Mouse (Mus musculus) kidney, adult 2 months (tissue): ENCODE measurements around the gene Cyp17a1. TPM values are rescaled to one million over a fixed set of nuclear protein-coding genes. Genes with fewer than 3 reads are reported as not detected.

ENCODE experiments used
- DNase-seq: peaks from one replicate; pipeline ENCODE4 v3.0.0; 2021
- H3K27ac ChIP-seq: fragments of 200-500 bp; 2 replicates; pipeline ENCODE4 v1.5.1; 2012; ENCODE audit warnings: low read depth, low read length, control low read depth, inconsistent platforms; ENCODE audit not compliant: insufficient read depth
- H3K27me3 ChIP-seq: fragments of 200-500 bp; replicated peaks from 2 replicates; pipeline ENCODE4 v1.6.1; 2012; ENCODE audit warnings: mild to moderate bottlenecking, moderate library complexity, low read length, inconsistent platforms; ENCODE audit not compliant: control insufficient read depth, insufficient read depth
- H3K36me3 ChIP-seq: fragments of 200-500 bp; 2 replicates; pipeline ENCODE4 v1.6.1; 2012; ENCODE audit warnings: mild to moderate bottlenecking, moderate library complexity, low read length, inconsistent platforms; ENCODE audit not compliant: control insufficient read depth, insufficient read depth
- H3K4me1 ChIP-seq: fragments of 200-500 bp; 2 replicates; pipeline ENCODE4 v1.6.1; 2011; ENCODE audit warnings: low read length; ENCODE audit not compliant: control insufficient read depth, insufficient read depth
- H3K4me3 ChIP-seq: fragments of 200-500 bp; 2 replicates; pipeline ENCODE4 v1.5.1; 2011; ENCODE audit warnings: mild to moderate bottlenecking, low read depth, low read length, control low read depth; ENCODE audit not compliant: insufficient read depth
- CTCF ChIP-seq: fragments of 200-500 bp; conservative IDR thresholded peaks from 2 replicates; pipeline ENCODE4 v1.5.1; 2011; ENCODE audit warnings: low read depth, mild to moderate bottlenecking, control low read depth, low read length, moderate library complexity, mixed read lengths; ENCODE audit not compliant: insufficient read depth, insufficient read length
- POLR2A ChIP-seq: fragments of 200-500 bp; IDR thresholded peaks from one replicate; pipeline ENCODE4 v1.6.1; 2011; ENCODE audit warnings: low read depth, low read length, control low read depth
- WGBS: fragments of 180-500 bp; shearing (Covaris S2); methylation state at CpG from one replicate; pipeline ENCODE4 v1.1.7; 2018; 5-methylcytosine and 5-hydroxymethylcytosine counted together
- polyA plus RNA-seq: library from polyadenylated mRNA; depleted of rRNA; stranded (reverse); fragments of >200 nt; gene quantifications from 2 replicates; pipeline ENCODE4 v1.2.3, GENCODE M21; 2012

The Cyp17a1 gene
- polyA plus RNA-seq, 1 experiment, result 0.27 TPM

DNA sequence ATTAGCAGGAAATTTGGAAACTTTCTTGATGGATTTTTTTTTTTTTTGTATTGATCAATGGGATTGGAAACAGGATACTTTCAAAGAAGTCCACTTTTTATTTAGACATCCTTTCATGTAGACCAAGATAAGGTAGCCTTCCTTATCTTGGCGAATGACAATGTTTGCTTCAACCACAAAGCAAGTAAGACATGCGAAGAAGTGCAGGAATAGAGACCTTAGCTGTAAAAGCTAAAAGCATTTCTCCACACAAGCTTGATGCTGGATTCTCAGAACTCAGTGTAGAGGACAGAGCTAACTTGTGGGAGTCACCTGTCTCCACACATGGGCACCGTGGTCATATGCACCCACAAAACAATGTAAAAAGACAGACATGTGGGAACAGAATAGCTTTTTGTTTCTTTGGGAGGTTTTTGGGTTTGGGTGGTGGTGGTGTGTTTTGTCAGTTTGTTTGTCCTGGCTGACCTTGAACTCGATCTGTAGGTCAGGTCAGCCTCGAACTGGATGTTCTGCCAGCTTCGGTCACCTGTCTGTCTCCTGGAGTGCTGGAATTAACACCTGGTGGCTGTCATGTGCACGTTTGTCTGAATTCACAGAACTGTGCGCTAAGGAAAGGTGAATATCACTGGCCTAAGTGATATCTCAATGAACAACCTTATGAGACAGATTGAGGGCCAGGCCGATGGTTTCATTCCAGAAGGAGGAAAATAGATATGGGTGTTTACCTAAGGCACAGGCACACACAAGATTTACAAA, 33.7 kb upstream of the Cyp17a1 start:
- 59% methylated on average over 9 of the region's 9 CpGs for WGBS
- TF ChIP-seq CTCF, result no peak
- TF ChIP-seq POLR2A, result no peak
- H3K4me1 ChIP-seq, result peaks cover 8% of the 10 kb centered on the region; the same call in 1 of the 2 replicates
- H3K36me3 ChIP-seq, result no peaks in the 10 kb centered on the region
- H3K27ac ChIP-seq, result peak overlapping the region; percentile 6
- DNase-seq, result no peak
- H3K4me3 ChIP-seq, result no peak overlapping the region; the same call in 1 of the 2 replicates
- no peaks in the 10 kb centered on the region for H3K27me3 ChIP-seq

DNA sequence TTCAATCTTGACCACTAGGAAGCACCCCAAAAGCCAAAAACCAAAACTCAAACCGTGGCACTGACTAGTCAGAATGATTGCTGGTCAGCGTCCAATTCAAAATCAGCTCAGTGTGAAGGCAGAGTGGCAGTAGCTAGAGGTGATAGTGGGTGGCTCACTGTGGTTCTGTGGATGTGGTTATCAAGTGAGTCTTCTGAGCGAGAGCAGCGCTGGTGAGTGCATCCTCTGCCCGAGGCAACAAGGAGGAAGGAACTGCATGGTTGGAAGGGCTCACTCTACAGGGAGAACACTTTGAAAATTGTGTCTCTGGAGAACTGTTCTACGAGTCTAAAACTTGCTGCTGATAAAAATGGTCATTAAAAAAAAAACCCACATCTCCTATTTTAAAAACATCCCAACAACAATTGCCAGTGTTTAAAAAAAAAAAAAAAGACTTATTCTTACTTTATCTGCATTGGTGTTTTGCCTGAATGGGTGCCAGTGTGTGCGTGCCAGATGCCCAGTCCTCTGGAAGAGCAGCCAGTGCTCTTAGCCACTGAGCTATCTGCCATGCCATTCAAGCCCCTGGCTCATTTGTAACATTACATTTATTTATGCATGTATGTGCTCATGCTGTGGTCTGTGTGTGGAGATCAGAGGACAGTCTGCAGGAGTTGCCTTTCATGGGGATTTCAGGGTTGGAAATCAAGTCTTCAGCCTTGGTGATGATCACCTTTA, 33.0 kb upstream of the Cyp17a1 start:
- WGBS, result 64% methylated on average over 7 of the region's 7 CpGs
- no peak overlapping the region for H3K27ac ChIP-seq
- no peak overlapping the region for H3K4me3 ChIP-seq
- peaks cover 11% of the 10 kb centered on the region; the same call in 1 of the 2 replicates for H3K4me1 ChIP-seq
- no peak for DNase-seq
- H3K36me3 ChIP-seq, result no peaks in the 10 kb centered on the region
- TF ChIP-seq CTCF, result no peak
- H3K27me3 ChIP-seq, result no peaks in the 10 kb centered on the region

DNA sequence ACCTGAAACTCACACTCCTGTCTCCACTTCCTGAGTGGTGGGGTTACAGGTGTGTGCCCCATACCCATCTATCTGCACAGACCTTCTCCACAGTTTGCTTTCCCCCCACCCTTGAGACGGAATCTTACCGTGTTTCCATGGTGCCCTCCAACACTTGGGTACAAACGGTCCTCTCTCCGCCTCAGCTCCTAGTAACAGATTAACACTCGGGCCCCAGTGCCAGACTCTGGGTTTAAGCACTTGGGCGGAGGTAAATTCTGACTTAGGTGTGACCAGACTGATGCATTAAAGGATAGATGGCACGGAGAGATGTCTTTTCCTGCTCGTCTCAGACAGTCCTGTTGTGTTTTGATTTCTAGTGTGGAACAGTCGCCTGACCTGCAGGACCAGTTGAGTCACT, 28.2 kb upstream of the Cyp17a1 start:
- H3K27ac ChIP-seq, result no peak overlapping the region
- H3K36me3 ChIP-seq, result no peaks in the 10 kb centered on the region
- no peaks in the 10 kb centered on the region for H3K27me3 ChIP-seq
- DNase-seq, result peak; percentile 67
- H3K4me3 ChIP-seq, result no peak overlapping the region
- no peak for TF ChIP-seq POLR2A
- TF ChIP-seq CTCF, result no peak
- peaks cover 5% of the 10 kb centered on the region; the same call in 1 of the 2 replicates for H3K4me1 ChIP-seq
- WGBS, result 46% methylated on average over 9 of the region's 9 CpGs

DNA sequence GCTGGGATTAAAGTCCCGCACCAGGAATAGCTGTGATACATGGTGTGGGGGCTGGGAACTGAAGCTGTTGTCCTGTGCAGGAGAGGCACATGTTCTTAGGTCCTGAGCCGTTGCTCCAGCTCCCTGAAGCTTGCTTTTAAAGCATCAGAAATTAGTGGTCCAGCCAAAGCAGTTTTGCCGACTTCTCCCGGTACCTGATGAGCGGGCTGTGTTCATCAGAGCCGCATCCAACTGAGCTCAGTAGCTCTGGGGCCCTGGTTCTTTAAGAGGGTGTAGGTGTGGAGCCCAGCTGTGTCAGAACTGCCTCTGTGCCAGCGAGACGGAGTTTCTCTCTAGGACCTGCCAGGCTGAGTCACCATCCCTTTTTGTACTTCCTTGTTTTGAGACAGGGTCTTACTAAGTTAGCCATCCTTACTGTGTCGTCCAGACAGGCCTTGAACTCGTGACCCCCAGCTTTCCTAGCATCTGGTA, 26.1 kb upstream of the Cyp17a1 start:
- Histone ChIP-seq H3K27me3 (no peaks in the 10 kb centered on the region), H3K27ac (no peak overlapping the region), H3K4me3 (no peak overlapping the region), H3K36me3 (no peaks in the 10 kb centered on the region), H3K4me1 (peaks cover 5% of the 10 kb centered on the region; the same call in 1 of the 2 replicates)
- DNase-seq, result no peak
- 76% methylated on average over 10 of the region's 10 CpGs for WGBS
- no peak for TF ChIP-seq POLR2A
- TF ChIP-seq CTCF, result no peak

DNA sequence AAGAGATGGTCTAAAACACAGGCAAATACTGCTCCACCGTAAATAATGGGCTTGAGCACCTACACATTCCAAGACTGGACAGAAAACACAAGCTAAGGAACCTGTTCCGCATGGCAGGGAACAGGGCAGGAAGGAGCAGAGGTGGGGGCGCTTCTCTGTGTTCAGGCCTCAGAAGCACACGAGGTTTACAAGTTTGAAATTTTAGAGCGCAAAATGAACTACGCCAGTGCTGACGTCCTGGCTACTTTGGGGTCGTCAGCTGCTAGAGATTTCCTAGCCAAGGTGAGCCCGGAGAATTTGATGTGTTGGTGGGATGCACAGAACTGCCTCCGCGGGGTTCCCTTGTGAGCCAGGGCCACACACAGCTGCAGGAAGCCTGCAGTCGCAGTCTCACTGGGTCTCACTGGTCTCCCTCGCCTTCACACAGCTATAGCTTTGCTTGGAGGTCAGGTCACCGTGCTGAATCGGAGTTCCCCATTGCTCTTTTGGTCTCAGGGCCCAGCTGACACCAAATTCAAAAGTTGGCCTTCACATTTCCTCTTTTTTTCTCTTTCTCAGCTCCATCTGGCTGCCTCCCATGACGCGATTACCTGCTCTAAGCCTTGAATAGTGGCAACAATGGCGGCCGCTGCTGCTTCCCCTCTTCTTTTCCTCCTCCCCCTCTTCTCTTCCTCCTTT, 25.0 kb upstream of the Cyp17a1 start:
- Histone ChIP-seq H3K36me3 (no peaks in the 10 kb centered on the region), H3K4me3 (no peak overlapping the region), H3K27ac (no peak overlapping the region), H3K27me3 (no peaks in the 10 kb centered on the region), H3K4me1 (peaks cover 5% of the 10 kb centered on the region; the same call in 1 of the 2 replicates)
- DNase-seq, result no peak
- WGBS, result 63% methylated on average over 19 of the region's 19 CpGs
- TF ChIP-seq CTCF, result no peak

DNA sequence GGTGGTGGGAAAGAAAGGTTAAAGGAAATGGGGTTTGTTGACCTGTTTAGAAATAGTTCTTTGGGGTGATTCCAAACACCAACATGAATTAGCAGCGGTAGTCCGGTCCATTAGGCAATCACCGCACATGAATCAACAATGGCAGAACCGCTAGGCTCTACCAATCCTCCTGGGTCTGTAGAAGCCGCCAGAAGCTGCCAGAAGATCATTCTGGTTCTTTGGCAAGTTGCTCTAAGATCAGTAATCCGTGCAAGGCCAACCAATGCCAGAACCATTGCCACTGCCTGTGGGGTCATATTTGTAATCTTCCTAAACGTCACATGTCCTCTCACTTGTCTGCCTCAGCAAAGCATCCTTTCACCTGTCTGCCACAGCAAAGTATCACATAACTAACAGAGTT, 24.0 kb upstream of the Cyp17a1 start:
- WGBS, result 94% methylated on average over 7 of the region's 7 CpGs
- no peaks in the 10 kb centered on the region for H3K36me3 ChIP-seq
- H3K27me3 ChIP-seq, result no peaks in the 10 kb centered on the region
- H3K4me1 ChIP-seq, result peaks cover 5% of the 10 kb centered on the region; the same call in 1 of the 2 replicates
- H3K27ac ChIP-seq, result no peak overlapping the region
- TF ChIP-seq CTCF, result no peak
- TF ChIP-seq POLR2A, result no peak
- no peak for DNase-seq
- H3K4me3 ChIP-seq, result no peak overlapping the region

DNA sequence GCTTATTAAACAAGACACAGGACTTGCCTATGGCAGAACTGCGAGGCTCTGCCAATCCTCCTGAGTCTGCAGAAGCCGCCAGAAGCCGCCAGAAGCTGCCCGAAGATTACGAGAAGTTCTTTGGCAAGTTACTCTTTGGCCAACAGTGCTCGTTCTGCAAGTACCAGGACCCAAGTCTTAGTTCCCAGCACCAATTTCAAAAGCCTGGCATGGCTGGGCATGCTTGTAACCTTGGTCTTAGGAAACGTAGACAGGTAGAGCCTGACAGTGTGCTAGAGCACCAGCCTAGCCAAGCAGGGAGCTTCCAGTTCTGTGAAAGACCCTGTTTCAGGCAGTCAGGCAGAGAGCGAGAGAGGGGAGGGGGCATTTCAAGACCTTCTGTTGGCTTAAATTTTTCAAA, 23.5 kb upstream of the Cyp17a1 start:
- Histone ChIP-seq H3K36me3 (no peaks in the 10 kb centered on the region), H3K4me3 (no peak overlapping the region), H3K27me3 (no peaks in the 10 kb centered on the region), H3K27ac (no peak overlapping the region), H3K4me1 (peaks cover 5% of the 10 kb centered on the region; the same call in 1 of the 2 replicates)
- TF ChIP-seq CTCF (no peak), POLR2A (no peak)
- WGBS, result 97% methylated on average over 8 of the region's 8 CpGs
- DNase-seq, result no peak
